In the genomic region with DNA sequence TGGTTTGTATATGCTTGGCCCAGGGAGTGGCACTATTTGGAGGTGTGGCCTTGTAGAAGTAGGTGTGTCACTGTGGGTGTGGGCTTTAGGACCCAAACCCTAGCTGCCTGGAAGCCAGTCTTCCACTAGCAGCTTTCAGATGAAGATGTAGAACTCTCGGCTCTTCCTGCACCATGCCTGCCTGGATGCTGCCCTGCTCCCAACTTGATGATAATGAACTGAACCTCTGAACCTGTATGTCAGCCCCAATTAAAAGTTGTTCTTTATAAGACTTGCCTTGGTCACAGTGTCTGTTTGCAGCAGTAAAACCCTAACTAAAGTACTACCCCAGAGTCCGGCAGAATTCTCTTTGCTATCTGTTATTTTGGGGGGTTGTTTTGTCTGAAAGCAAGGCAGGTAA, we compare ENCODE assay signal across 21 mouse cellular contexts. TPM values are rescaled to one million over a fixed set of nuclear protein-coding genes. Genes with fewer than 3 reads are reported as not detected.
A peak's percentile ranks its signal among the peaks of the same experiment; 100 is the strongest.
DNase-seq lines count a peak whose midpoint lies in the region; TF ChIP-seq lines count a peak whose summit lies in the region.
"Had no signal": no experiment of that assay in that cellular context is flagged by ENCODE, and none has a peak within 500 bp of the region (broad histone marks: within the 10 kb centered on the region; RNA-seq: fewer than 3 reads in every experiment).

No protein-coding gene starts in this region.

- peak; percentile 2 for DNase-seq in adrenal gland, adult 2 months
- no peak for DNase-seq in adrenal gland, postnatal 4 days (ENCODE audit: low spot score in 2 of 2)
- DNase-seq in adrenal gland, postnatal 14 days = peak; percentile 1
- no peak for DNase-seq in adrenal gland, postnatal 25 days
- no peak for DNase-seq in heart, embryonic 10.5 days (ENCODE audit: low spot score)
- DNase-seq in heart, adult 8-10 months (ENCODE audit: low spot score) = no peak
- DNase-seq in thymus, postnatal 14 days = peak; percentile 4
- DNase-seq in thymus, adult 2 months = no peak
- DNase-seq: B cell, adult 2 months; cerebellum, adult 11-12 months; cerebellum, adult 2 months; cerebellum, adult 9-10 months; cerebellum, postnatal 25 days; forebrain, postnatal 0 days had no signal

- no peak for TF ChIP-seq POLR2A in thymus, adult 2 months (IDR thresholded peaks at IDR 0.05; ENCODE audit: control insufficient read depth, extremely low read depth, insufficient read depth, low read length, poor library complexity)

- H3K9me3 ChIP-seq in heart, embryonic 10.5 days = no peaks in the 10 kb centered on the region
- H3K9me3 ChIP-seq: embryonic facial prominence, embryonic 10.5 days; embryonic facial prominence, embryonic 12.5 days; forebrain, embryonic 13.5 days; forebrain, embryonic 15.5 days had no signal

- H3K4me1 ChIP-seq in heart, embryonic 10.5 days = peaks cover 10% of the 10 kb centered on the region
- peaks cover 17% of the 10 kb centered on the region for H3K4me1 ChIP-seq in thymus, adult 2 months (replicated peaks; ENCODE audit: control insufficient read depth, insufficient read depth, low read length)
- H3K4me1 ChIP-seq: forebrain, embryonic 13.5 days; forebrain, embryonic 15.5 days had no signal

- peak overlapping the region; percentile 47; the same call in 1 of the 2 replicates for H3K27ac ChIP-seq in heart, embryonic 10.5 days
- no peak overlapping the region for H3K27ac ChIP-seq in thymus, adult 2 months (ENCODE audit: control insufficient read depth, insufficient read depth, low read length)
- H3K27ac ChIP-seq: embryonic facial prominence, embryonic 10.5 days; embryonic facial prominence, embryonic 12.5 days; forebrain, embryonic 13.5 days; forebrain, embryonic 15.5 days had no signal

- WGBS in heart, embryonic 10.5 days = 88% methylated on average over 2 of the region's 2 CpGs
- WGBS in thymus, adult 2 months = 93% methylated on average over 2 of the region's 2 CpGs

- H3K36me3 ChIP-seq in heart, embryonic 10.5 days = no peaks in the 10 kb centered on the region
- no peaks in the 10 kb centered on the region for H3K36me3 ChIP-seq in thymus, adult 2 months (ENCODE audit: control insufficient read depth, insufficient read depth, low read length)
- H3K36me3 ChIP-seq: embryonic facial prominence, embryonic 10.5 days; embryonic facial prominence, embryonic 12.5 days; forebrain, embryonic 15.5 days; G1E had no signal

- H3K27me3 ChIP-seq in heart, embryonic 10.5 days (ENCODE audit: insufficient read depth, poor library complexity, severe bottlenecking) = no peaks in the 10 kb centered on the region; the same call in 1 of the 2 replicates
- H3K27me3 ChIP-seq in thymus, adult 2 months (ENCODE audit: control insufficient read depth, insufficient read depth, low read length) = no peaks in the 10 kb centered on the region
- H3K27me3 ChIP-seq: embryonic facial prominence, embryonic 12.5 days; forebrain, embryonic 13.5 days; forebrain, embryonic 15.5 days; Patski had no signal

- TF ChIP-seq CTCF in thymus, adult 2 months (IDR thresholded peaks at IDR 0.05; ENCODE audit: borderline replicate concordance, control insufficient read depth, extremely low read depth, insufficient read depth, low read length, poor library complexity) = no peak

- H3K4me3 ChIP-seq in heart, embryonic 10.5 days = no peak overlapping the region
- no peak overlapping the region for H3K4me3 ChIP-seq in thymus, adult 2 months (ENCODE audit: control insufficient read depth, insufficient read depth, low read length)
- H3K4me3 ChIP-seq: embryonic facial prominence, embryonic 10.5 days; embryonic facial prominence, embryonic 12.5 days; forebrain, embryonic 13.5 days; forebrain, embryonic 15.5 days had no signal

RNA-seq across cellular contexts. Expression of gene Rsph1, which starts 7.4 kb away (rescaled TPM):
- total RNA-seq in adrenal gland, adult 2 months (2021) = 1 to 10 TPM; 4.5 to 8.0 TPM
- polyA plus RNA-seq in adrenal gland, adult 2 months (2012; rRNA removed) = 0.21 and 0.22 TPM in 2 replicates
- total RNA-seq in adrenal gland, postnatal 4 days (2021) = 1 to 10 TPM; 5.5 TPM
- total RNA-seq in adrenal gland, postnatal 14 days (2021) = 6.4 and 6.7 TPM in 2 replicates
- total RNA-seq in adrenal gland, postnatal 25 days (2021) = 4.3 and 6.4 TPM in 2 replicates
- polyA plus RNA-seq in heart, embryonic 10.5 days (2016; fragmentation: Nextera tagmentation; extraction: Ambion mirVana) = 1.8 and 2.4 TPM in 2 replicates
- total RNA-seq in heart, adult 8-10 months (2022) = 1 to 10 TPM in 2 of 4 experiments, under 1 TPM in 2; 0.59 to 1.3 (median 0.91) TPM
- 0.29 and 0.51 TPM in 2 replicates for polyA plus RNA-seq in thymus, adult 2 months (2012; rRNA removed)
- total RNA-seq: CH12.LX, G1E had no signal
- polyA plus RNA-seq: G1E had no signal

RNA-seq across cellular contexts. Expression of gene Slc37a1, which starts 16.8 kb away (rescaled TPM):
- 10 to 100 TPM in 1 of 2 experiments, 1 to 10 TPM in 1; 5.7 to 13.4 TPM for total RNA-seq in adrenal gland, adult 2 months (2021)
- polyA plus RNA-seq in adrenal gland, adult 2 months (2012; rRNA removed) = 13.1 and 15.1 TPM in 2 replicates
- 10 to 100 TPM; 14.2 to 14.9 TPM for total RNA-seq in adrenal gland, postnatal 4 days (2021)
- 6.7 and 13.3 TPM in 2 replicates for total RNA-seq in adrenal gland, postnatal 14 days (2021)
- 15.5 and 16.3 TPM in 2 replicates for total RNA-seq in adrenal gland, postnatal 25 days (2021)
- 3.9 and 4.8 TPM in 2 replicates for polyA plus RNA-seq in heart, embryonic 10.5 days (2016; fragmentation: Nextera tagmentation; extraction: Ambion mirVana)
- total RNA-seq in heart, adult 8-10 months (2022) = 10 to 100 TPM in 2 of 4 experiments, 1 to 10 TPM in 2; 7.9 to 11.9 (median 10.0) TPM
- 59.6 and 59.7 TPM in 2 replicates for polyA plus RNA-seq in thymus, adult 2 months (2012; rRNA removed)
- polyA plus RNA-seq: G1E had no signal

Comparison
In these comparisons a context has a peak if more than half of its experiments do, and no peak if none do; other contexts are left out.
1. DNase-seq: peak in adrenal gland, adult 2 months (single experiment), adrenal gland, postnatal 14 days (single experiment) and thymus, postnatal 14 days (single experiment); none in adrenal gland, postnatal 4 days (0 of 2), adrenal gland, postnatal 25 days (single experiment), heart, embryonic 10.5 days (single experiment), heart, adult 8-10 months (single experiment) and thymus, adult 2 months (single experiment).